Mouse (Mus musculus) intestine, embryonic 14.5 days (tissue): ENCODE measurements around the gene Pacs2. TPM values are rescaled to one million over a fixed set of nuclear protein-coding genes. Genes with fewer than 3 reads are reported as not detected.
A peak's percentile ranks its signal among the peaks of the same experiment; 100 is the strongest.

Experiments used
- ATAC-seq: fragments of 200-750 bp; cut with Nextera tagmentation; replicated peaks from 2 replicates; pipeline ENCODE4 v1.8.0; 2017; ENCODE audit warnings: low read depth, moderate number of reproducible peaks, moderate TSS enrichment, moderate library complexity; ENCODE audit not compliant: low FRiP score, low TSS enrichment
- DNase-seq: peaks from one replicate; pipeline ENCODE4 v3.0.0-alpha.2; 2018; ENCODE audit warnings: low spot score
- H3K27ac ChIP-seq: fragments of 300-500 bp; sonication (generic); 2 replicates; pipeline ENCODE4 v1.5.1; 2014; ENCODE audit warnings: low read depth, mild to moderate bottlenecking, control low read depth
- H3K27me3 ChIP-seq: fragments of 300-500 bp; sonication (generic); replicated peaks from 2 replicates; pipeline ENCODE4 v1.6.1; 2014; ENCODE audit warnings: low read length, control low read depth; ENCODE audit not compliant: control insufficient read depth, insufficient read depth
- H3K36me3 ChIP-seq: fragments of 300-500 bp; sonication (generic); 2 replicates; pipeline ENCODE4 v1.6.1; 2014; ENCODE audit warnings: low read length, control low read depth; ENCODE audit not compliant: control insufficient read depth, insufficient read depth
- H3K4me1 ChIP-seq: fragments of 300-500 bp; sonication (generic); replicated peaks from 2 replicates; pipeline ENCODE4 v1.6.1; 2014; ENCODE audit warnings: low read length, control low read depth, mixed read lengths; ENCODE audit not compliant: control insufficient read depth, insufficient read depth
- H3K4me2 ChIP-seq: fragments of 300-500 bp; sonication (generic); 2 replicates; pipeline ENCODE4 v1.6.1; 2014; ENCODE audit warnings: low read length
- H3K4me3 ChIP-seq: fragments of 300-500 bp; sonication (generic); 2 replicates; pipeline ENCODE4 v1.5.1; 2014; ENCODE audit warnings: low read depth, low read length, control low read depth, mixed read lengths
- H3K9ac ChIP-seq: fragments of 300-500 bp; sonication (generic); 2 replicates; pipeline ENCODE4 v1.6.1; 2014; ENCODE audit warnings: mild to moderate bottlenecking, low read length
- H3K9me3 ChIP-seq: fragments of 300-500 bp; sonication (generic); 2 replicates; pipeline ENCODE4 v1.6.1; 2016; ENCODE audit warnings: low read length, control low read depth; ENCODE audit not compliant: control insufficient read depth
- WGBS: fragments of 180-500 bp; shearing (Covaris S2); extraction: QIAGEN DNeasy Blood & Tissue Kit; methylation state at CpG from one replicate; pipeline ENCODE4 v1.1.7; 2014; 5-methylcytosine and 5-hydroxymethylcytosine counted together
- polyA plus RNA-seq: library from polyadenylated mRNA; unstranded; fragments of >200 nt; fragmentation: Nextera tagmentation; extraction: Ambion mirVana; gene quantifications from 2 replicates; pipeline ENCODE4 v1.2.1, GENCODE M21; 2014

Gene Pacs2
- polyA plus RNA-seq, 1 experiment from 2014 or later = 14.3 TPM

GRCm38 (mm10) chr12:113030046-113030445 is 15.7 kb downstream of the Pacs2 start:
- 55% methylated on average over 4 of the region's 4 CpGs for WGBS
- Histone ChIP-seq H3K4me2 (no peak overlapping the region), H3K9ac (no peak overlapping the region), H3K4me3 (no peak overlapping the region), H3K9me3 (no peaks in the 10 kb centered on the region), H3K27me3 (no peaks in the 10 kb centered on the region), H3K36me3 (no peaks in the 10 kb centered on the region), H3K4me1 (no peaks in the 10 kb centered on the region), H3K27ac (no peak overlapping the region)
- ATAC-seq = no peak
- DNase-seq = no peak

- Histone ChIP-seq H3K4me2 (no peak overlapping the region), H3K4me1 (no peaks in the 10 kb centered on the region), H3K27ac (no peak overlapping the region), H3K4me3 (no peak overlapping the region), H3K27me3 (no peaks in the 10 kb centered on the region), H3K9me3 (no peaks in the 10 kb centered on the region), H3K36me3 (no peaks in the 10 kb centered on the region), H3K9ac (no peak overlapping the region)
- WGBS = 83% methylated on average over 9 of the region's 9 CpGs
- DNase-seq = no peak
- ATAC-seq = no peak
These were observed 16.7 kb downstream of the Pacs2 start for GRCm38 (mm10) chr12:113030993-113031392.

- H3K9me3 ChIP-seq = no peaks in the 10 kb centered on the region
- no peaks in the 10 kb centered on the region for H3K4me1 ChIP-seq
- no peak overlapping the region for H3K9ac ChIP-seq
- H3K27me3 ChIP-seq = no peaks in the 10 kb centered on the region
- H3K4me3 ChIP-seq = no peak overlapping the region
- H3K4me2 ChIP-seq = no peak overlapping the region
- DNase-seq (no peak), ATAC-seq (no peak)
- H3K36me3 ChIP-seq = no peaks in the 10 kb centered on the region
- 88% methylated on average over 6 of the region's 6 CpGs for WGBS
- H3K27ac ChIP-seq = no peak overlapping the region
These were observed 17.1 kb downstream of the Pacs2 start for GRCm38 (mm10) chr12:113031441-113031840.

GRCm38 (mm10) chr12:113032296-113033250 is 18.3 kb downstream of the Pacs2 start:
- no peaks in the 10 kb centered on the region for H3K27me3 ChIP-seq
- no peaks in the 10 kb centered on the region for H3K36me3 ChIP-seq
- no peak for DNase-seq
- H3K27ac ChIP-seq = no peak overlapping the region
- no peaks in the 10 kb centered on the region for H3K9me3 ChIP-seq
- no peak for ATAC-seq
- H3K9ac ChIP-seq = no peak overlapping the region; the same call in 1 of the 2 replicates
- WGBS = 79% methylated on average over 11 of the region's 11 CpGs
- H3K4me3 ChIP-seq = no peak overlapping the region
- H3K4me1 ChIP-seq = no peaks in the 10 kb centered on the region
- no peak overlapping the region for H3K4me2 ChIP-seq

- H3K27ac ChIP-seq = no peak overlapping the region
- no peak overlapping the region for H3K9ac ChIP-seq
- no peak overlapping the region for H3K4me2 ChIP-seq
- no peaks in the 10 kb centered on the region for H3K9me3 ChIP-seq
- H3K4me3 ChIP-seq = no peak overlapping the region
- ATAC-seq = no peak
- DNase-seq = no peak
- H3K36me3 ChIP-seq = no peaks in the 10 kb centered on the region
- WGBS = 80% methylated on average over 2 of the region's 2 CpGs
- H3K4me1 ChIP-seq = no peaks in the 10 kb centered on the region
- no peaks in the 10 kb centered on the region for H3K27me3 ChIP-seq
These were observed 20.8 kb downstream of the Pacs2 start for GRCm38 (mm10) chr12:113035093-113035492.

GRCm38 (mm10) chr12:113036996-113037395 is 22.7 kb downstream of the Pacs2 start:
- ATAC-seq (no peak), DNase-seq (no peak)
- Histone ChIP-seq H3K9me3 (no peaks in the 10 kb centered on the region), H3K9ac (no peak overlapping the region), H3K27me3 (no peaks in the 10 kb centered on the region), H3K4me3 (no peak overlapping the region), H3K4me2 (no peak overlapping the region), H3K4me1 (no peaks in the 10 kb centered on the region), H3K36me3 (no peaks in the 10 kb centered on the region), H3K27ac (no peak overlapping the region)
- 88% methylated on average over 4 of the region's 4 CpGs for WGBS

GRCm38 (mm10) chr12:113038414-113038813 is 24.1 kb downstream of the Pacs2 start:
- Histone ChIP-seq H3K27ac (no peak overlapping the region), H3K9ac (no peak overlapping the region), H3K27me3 (no peaks in the 10 kb centered on the region), H3K4me2 (no peak overlapping the region), H3K4me1 (no peaks in the 10 kb centered on the region), H3K4me3 (no peak overlapping the region), H3K9me3 (no peaks in the 10 kb centered on the region), H3K36me3 (no peaks in the 10 kb centered on the region)
- no peak for ATAC-seq
- no peak for DNase-seq
- 90% methylated on average over 4 of the region's 4 CpGs for WGBS

GRCm38 (mm10) chr12:113041481-113042439 is 27.5 kb downstream of the Pacs2 start:
- Histone ChIP-seq H3K36me3 (peaks cover 9% of the 10 kb centered on the region; the same call in 1 of the 2 replicates), H3K27me3 (no peaks in the 10 kb centered on the region), H3K4me2 (no peak overlapping the region), H3K4me1 (no peaks in the 10 kb centered on the region), H3K9me3 (no peaks in the 10 kb centered on the region), H3K9ac (no peak overlapping the region), H3K4me3 (no peak overlapping the region), H3K27ac (no peak overlapping the region)
- ATAC-seq (0 out of 2 replicates have a peak, but pooled peaks have one; percentile 50), DNase-seq (no peak)
- WGBS = 70% methylated on average over 15 of the region's 15 CpGs
